Mouse (Mus musculus) liver, embryonic 14.5 days (tissue): ENCODE measurements around the gene Psmc3. TPM values are rescaled to one million over a fixed set of nuclear protein-coding genes. Genes with fewer than 3 reads are reported as not detected.

Experiments used
- ATAC-seq: fragments of 200-750 bp; cut with Nextera tagmentation; 2 replicates; pipeline ENCODE4 v1.8.0; 2017; ENCODE audit warnings: moderate number of reproducible peaks, mild to moderate bottlenecking, moderate library complexity; ENCODE audit not compliant: insufficient read depth
- DNase-seq, 3 experiments: peaks; one replicate each; pipeline ENCODE4 v3.0.0-alpha.2; 2012 to 2013; ENCODE audit warnings: low read depth in 3 of 3, low spot score in 3 of 3
- H3K27ac ChIP-seq: fragments of 300-500 bp; sonication (generic); 2 replicates; pipeline ENCODE4 v1.5.1; 2014; ENCODE audit warnings: moderate library complexity, mild to moderate bottlenecking, control low read depth, inconsistent platforms
- H3K27me3 ChIP-seq: fragments of 300-500 bp; sonication (generic); 2 replicates; pipeline ENCODE4 v1.6.1; 2014; ENCODE audit warnings: mild to moderate bottlenecking, low read length, moderate library complexity; ENCODE audit not compliant: control insufficient read depth, insufficient read depth
- H3K36me3 ChIP-seq: fragments of 300-500 bp; sonication (generic); replicated peaks from 2 replicates; pipeline ENCODE4 v1.6.1; 2014; ENCODE audit warnings: low read depth; ENCODE audit not compliant: control insufficient read depth, insufficient read depth
- H3K4me1 ChIP-seq, 2 experiments: fragments of 200-500 bp in 1 of 2; fragments of 300-500 bp in 1 of 2; sonication (generic) in 1 of 2; replicated peaks; 2 replicates each; pipeline ENCODE4 v1.6.1; 2012 to 2014; ENCODE audit warnings: antibody characterized with exemption in 1 of 2, inconsistent platforms in 1 of 2, low read length in 1 of 2; ENCODE audit not compliant: control insufficient read depth in 2 of 2, insufficient read depth in 2 of 2
- H3K4me2 ChIP-seq: fragments of 300-500 bp; sonication (generic); 2 replicates; pipeline ENCODE4 v1.6.1; 2014; ENCODE audit warnings: low read depth, mild to moderate bottlenecking, control low read depth, moderate library complexity
- H3K4me3 ChIP-seq, 2 experiments: fragments of 200-500 bp in 1 of 2; fragments of 300-500 bp in 1 of 2; sonication (generic) in 1 of 2; 2 replicates each; pipeline ENCODE4 v1.5.1; 2012 to 2014; ENCODE audit warnings: low read depth in 2 of 2, low read length in 2 of 2, mild to moderate bottlenecking in 2 of 2, control low read depth in 1 of 2, inconsistent platforms in 1 of 2, moderate library complexity in 1 of 2; ENCODE audit not compliant: insufficient read depth in 1 of 2
- H3K9ac ChIP-seq: fragments of 300-500 bp; sonication (generic); replicated peaks from 2 replicates; pipeline ENCODE4 v1.6.1; 2014; ENCODE audit warnings: mild to moderate bottlenecking, control low read depth, moderate library complexity
- H3K9me3 ChIP-seq: fragments of 300-500 bp; sonication (generic); 2 replicates; pipeline ENCODE4 v1.6.1; 2016; ENCODE audit warnings: low read length, mixed read lengths; ENCODE audit not compliant: control insufficient read depth
- CTCF ChIP-seq: IDR thresholded peaks from 2 replicates; pipeline ENCODE4 v1.5.1; 2016; ENCODE audit warnings: antibody characterized with exemption, low read depth, control low read depth
- EP300 ChIP-seq: IDR thresholded peaks from 2 replicates; pipeline ENCODE4 v1.6.1; 2016; ENCODE audit warnings: antibody characterized with exemption, low read depth
- WGBS: fragments of 180-500 bp; shearing (Covaris S2); extraction: QIAGEN DNeasy Blood & Tissue Kit; methylation state at CpG from one replicate; pipeline ENCODE4 v1.1.7; 2014; ENCODE audit not compliant: insufficient replicate concordance; 5-methylcytosine and 5-hydroxymethylcytosine counted together
- polyA plus RNA-seq, 2 experiments: library from polyadenylated mRNA; depleted of rRNA in 1 of 2; stranded (reverse) in 1 of 2; unstranded in 1 of 2; fragments of >200 nt; fragmentation: Nextera tagmentation in 1 of 2; extraction: Ambion mirVana in 1 of 2; gene quantifications; 2 replicates each; pipeline versions ENCODE4 v1.2.1 to v1.2.3; 2012 to 2014

Psmc3 gene
- 77.7 and 126 TPM in 2 replicates for polyA plus RNA-seq (2012; rRNA removed)
- polyA plus RNA-seq (2014; fragmentation: Nextera tagmentation; extraction: Ambion mirVana), result 174 and 186 TPM in 2 replicates

DNA sequence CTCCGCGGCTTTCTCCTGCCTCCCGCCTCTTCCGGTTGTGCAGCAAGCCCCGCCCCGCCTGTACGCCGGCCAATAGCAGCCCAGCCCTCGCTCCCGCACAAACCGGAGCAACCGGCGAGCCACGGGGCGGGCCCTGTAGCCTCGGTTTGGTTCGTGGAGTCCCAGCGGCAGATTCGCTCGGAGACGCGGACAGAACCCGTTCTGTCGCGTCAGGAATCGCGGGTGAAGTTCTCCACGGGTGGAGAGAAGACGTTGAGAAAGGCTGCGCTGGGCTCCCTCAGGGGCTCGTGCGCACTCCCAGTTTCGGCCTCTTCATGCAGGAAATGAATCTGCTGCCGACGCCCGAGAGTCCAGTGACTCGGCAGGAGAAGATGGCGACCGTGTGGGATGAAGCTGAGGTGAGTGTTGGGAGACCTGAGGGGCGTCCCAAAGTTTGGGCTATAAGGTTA is at the start of gene Psmc3:
Psmc3 (plus strand) TSS at position 76 of the 449 bp plus-strand sequence.
- Histone ChIP-seq H3K27me3 (no peaks in the 10 kb centered on the region), H3K27ac (peak within 1 kb of the TSS; percentile 62), H3K9ac (peak within 1 kb of the TSS; percentile 90), H3K4me3 (peak within 1 kb of the TSS; percentile 81 to 96), H3K4me1 (peaks cover 6 to 18% of the 10 kb centered on the region in 2 experiments), H3K4me2 (peak within 1 kb of the TSS; percentile 97), H3K9me3 (no peaks in the 10 kb centered on the region), H3K36me3 (peaks cover 36% of the 10 kb centered on the region)
- TF ChIP-seq CTCF (no peak), EP300 (no peak)
- DNase-seq (peak; percentile 86 to 88 (median 87)), ATAC-seq (peak; percentile 99)
- WGBS, result under 1% methylated on average over 40 of the region's 40 CpGs

DNA sequence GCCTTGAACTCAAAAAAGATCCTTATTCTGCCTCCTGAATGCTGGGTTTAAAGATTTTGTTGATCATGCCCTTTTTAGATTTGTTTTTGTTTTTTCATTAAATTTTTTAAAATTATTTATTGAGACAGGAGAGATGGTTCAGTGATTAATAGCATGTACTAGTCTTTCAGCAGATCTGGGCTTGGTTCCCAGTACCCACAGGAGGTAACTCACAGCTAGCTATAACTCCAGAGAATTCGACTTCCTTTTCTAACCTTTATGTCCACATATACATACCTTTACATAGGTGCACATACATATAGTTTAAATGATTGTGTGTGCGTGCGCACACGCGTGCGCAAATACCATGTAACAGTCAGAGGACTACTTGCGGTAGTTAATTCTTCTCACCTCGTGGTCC is 45.3 kb upstream of the Psmc3 start:
- H3K36me3 ChIP-seq, result peaks cover 82% of the 10 kb centered on the region
- WGBS, result 93% methylated on average over 8 of the region's 8 CpGs
- no peak for ATAC-seq

DNA sequence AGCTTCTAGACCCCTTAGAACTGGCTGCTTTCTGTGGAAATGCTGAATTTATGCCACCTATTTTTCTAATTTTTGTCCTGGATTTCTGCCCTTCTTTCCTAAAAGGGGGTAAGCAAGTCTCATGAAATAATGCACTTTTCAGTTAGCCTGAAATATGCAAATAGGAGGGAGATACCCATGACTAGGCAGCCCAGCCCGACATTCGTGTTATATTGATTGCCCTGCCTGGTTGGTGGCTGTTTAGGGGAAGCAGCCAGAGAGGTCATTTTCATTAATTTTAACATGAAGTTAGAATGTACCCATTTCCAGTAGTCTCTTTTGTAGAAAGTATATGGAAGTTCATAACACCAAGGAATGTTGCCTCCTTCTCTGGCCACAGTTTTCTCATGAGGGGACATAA is 39.9 kb upstream of the Psmc3 start:
- no peak for DNase-seq

More for the DNA sequence above, 45.3 kb upstream of the Psmc3 start:
- TF ChIP-seq CTCF, result no peak
- no peak for TF ChIP-seq EP300
- no peaks in the 10 kb centered on the region for H3K9me3 ChIP-seq
- H3K27ac ChIP-seq, result no peak overlapping the region
- H3K27me3 ChIP-seq, result no peaks in the 10 kb centered on the region
- DNase-seq, result no peak
- no peak overlapping the region for H3K4me3 ChIP-seq
- H3K9ac ChIP-seq, result no peak overlapping the region
- H3K4me1 ChIP-seq, result no peaks in the 10 kb centered on the region
- H3K4me2 ChIP-seq, result no peak overlapping the region

DNA sequence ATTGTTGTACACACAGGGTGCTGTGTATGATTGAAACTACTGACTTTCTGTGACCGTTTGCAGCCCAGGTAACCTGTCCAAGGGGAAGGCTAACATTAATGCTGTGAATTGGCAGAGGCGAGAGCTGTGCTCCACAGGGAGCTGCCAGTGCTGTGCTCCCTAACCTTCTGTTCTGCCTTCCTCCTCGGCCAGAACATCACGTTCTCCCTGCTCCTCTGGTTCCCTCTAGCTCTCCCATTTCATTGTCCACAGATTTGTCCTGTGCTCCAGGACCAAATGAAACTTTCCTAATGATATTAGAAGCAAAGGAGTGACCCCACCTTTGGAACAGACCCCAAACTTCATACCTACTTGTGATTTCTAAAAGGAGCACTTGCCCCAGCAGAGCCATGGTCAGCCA is 38.4 kb upstream of the Psmc3 start:
- no peaks in the 10 kb centered on the region for H3K27me3 ChIP-seq
- no peak overlapping the region for H3K27ac ChIP-seq
- TF ChIP-seq EP300 (no peak), CTCF (no peak)
- no peak overlapping the region for H3K9ac ChIP-seq
- ATAC-seq, result no peak
- no peak overlapping the region for H3K4me2 ChIP-seq
- 81% methylated on average over 4 of the region's 4 CpGs for WGBS
- no peaks in the 10 kb centered on the region for H3K4me1 ChIP-seq
- H3K9me3 ChIP-seq, result no peaks in the 10 kb centered on the region
- peaks cover 64% of the 10 kb centered on the region for H3K36me3 ChIP-seq
- DNase-seq, result no peak
- no peak overlapping the region for H3K4me3 ChIP-seq

More for the DNA sequence above, 39.9 kb upstream of the Psmc3 start:
- Histone ChIP-seq H3K4me3 (no peak overlapping the region), H3K9me3 (no peaks in the 10 kb centered on the region), H3K27me3 (no peaks in the 10 kb centered on the region), H3K27ac (no peak overlapping the region; the same call in 1 of the 2 replicates), H3K4me1 (no peaks in the 10 kb centered on the region), H3K4me2 (no peak overlapping the region), H3K9ac (no peak overlapping the region), H3K36me3 (peaks cover 74% of the 10 kb centered on the region)
- no peak for TF ChIP-seq CTCF
- TF ChIP-seq EP300, result no peak
- WGBS, result 77% methylated on average over 2 of the region's 2 CpGs
- no peak for ATAC-seq

DNA sequence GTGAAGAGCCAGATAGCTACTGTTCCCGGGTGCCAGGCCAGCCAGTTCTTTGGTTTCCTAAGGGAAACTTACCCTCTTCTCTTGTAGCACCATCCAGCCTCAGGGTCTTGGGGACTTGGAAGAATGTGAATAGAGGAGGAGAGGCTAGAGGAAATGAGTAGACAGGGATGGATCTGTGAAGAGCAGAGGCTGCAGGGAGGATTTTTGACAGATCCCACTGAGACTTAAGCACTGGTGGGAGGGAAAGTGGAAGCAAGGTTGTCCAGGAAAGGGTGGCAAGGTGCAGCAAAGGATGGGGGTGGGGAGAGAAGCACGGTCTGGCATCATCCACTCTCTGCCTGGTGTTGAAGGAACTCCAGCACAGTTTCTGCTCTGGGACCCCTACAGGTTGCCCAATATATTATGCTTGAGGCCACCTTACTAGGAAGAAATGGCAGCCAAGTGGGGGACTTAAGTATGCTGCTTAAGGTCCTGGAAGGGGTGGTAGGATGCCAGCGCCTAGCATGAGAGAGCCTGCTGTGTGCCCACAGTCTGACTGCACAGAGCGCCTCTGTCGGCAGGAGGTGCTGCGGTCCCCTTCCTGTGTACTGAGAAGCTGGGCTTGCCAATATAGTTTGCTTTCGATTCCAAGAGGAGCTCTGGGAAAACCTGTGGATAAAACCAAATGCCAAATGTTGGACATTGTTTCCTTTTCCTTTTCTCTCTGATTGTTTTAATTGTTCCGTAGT is 35.6 kb upstream of the Psmc3 start:
- ATAC-seq (no peak), DNase-seq (no peak)
- Histone ChIP-seq H3K9me3 (no peaks in the 10 kb centered on the region), H3K27ac (no peak overlapping the region), H3K36me3 (peaks cover 40% of the 10 kb centered on the region), H3K27me3 (no peaks in the 10 kb centered on the region), H3K4me2 (no peak overlapping the region), H3K4me3 (no peak overlapping the region), H3K9ac (no peak overlapping the region), H3K4me1 (no peaks in the 10 kb centered on the region)
- WGBS, result 89% methylated on average over 8 of the region's 8 CpGs
- TF ChIP-seq CTCF (peak; percentile 14; the same call in 1 of the 2 replicates), EP300 (no peak)
